Mouse (Mus musculus): ENCODE data around the gene Cabp4. TPM values are rescaled to one million over a fixed set of nuclear protein-coding genes. Genes with fewer than 3 reads are reported as not detected.

The Cabp4 gene
- polyA plus RNA-seq, 1 experiment from 2014 or later: 0.33 TPM

GRCm38 (mm10) chr19:4103294-4103693 is 40.5 kb downstream of the Cabp4 start:
- Histone ChIP-seq H3K9me3 (ENCODE audit: control insufficient read depth) (no peaks in the 10 kb centered on the region), H3K36me3 (ENCODE audit: control insufficient read depth, insufficient read depth) (peaks cover 25% of the 10 kb centered on the region), H3K27ac (ENCODE audit: low read depth, low read length) (no peak overlapping the region), H3K27me3 (replicated peaks; ENCODE audit: control insufficient read depth, insufficient read depth, low read length) (no peaks in the 10 kb centered on the region), H3K9ac (ENCODE audit: low read depth, low read length) (no peak overlapping the region), H3K4me2 (replicated peaks; ENCODE audit: low read depth) (no peak overlapping the region), H3K4me3 (ENCODE audit: low read depth, low read length) (no peak overlapping the region), H3K4me1 (replicated peaks; ENCODE audit: control insufficient read depth, insufficient read depth, low read length) (no peaks in the 10 kb centered on the region; the same call in 1 of the 2 replicates)
- TF ChIP-seq CTCF (IDR thresholded peaks at IDR 0.05; ENCODE audit: low read depth): no peak
- ATAC-seq: no peak
- 93% methylated on average over 18 of the region's 18 CpGs for WGBS

- Histone ChIP-seq H3K9ac (ENCODE audit: low read depth, low read length) (no peak overlapping the region), H3K4me1 (replicated peaks; ENCODE audit: control insufficient read depth, insufficient read depth, low read length) (no peaks in the 10 kb centered on the region; the same call in 1 of the 2 replicates), H3K4me2 (replicated peaks; ENCODE audit: low read depth) (no peak overlapping the region), H3K27me3 (replicated peaks; ENCODE audit: control insufficient read depth, insufficient read depth, low read length) (no peaks in the 10 kb centered on the region), H3K9me3 (ENCODE audit: control insufficient read depth) (no peaks in the 10 kb centered on the region), H3K4me3 (ENCODE audit: low read depth, low read length) (no peak overlapping the region), H3K36me3 (ENCODE audit: control insufficient read depth, insufficient read depth) (peaks cover 25% of the 10 kb centered on the region), H3K27ac (ENCODE audit: low read depth, low read length) (no peak overlapping the region)
- 95% methylated on average over 12 of the region's 12 CpGs for WGBS
- no peak for ATAC-seq
- TF ChIP-seq CTCF (IDR thresholded peaks at IDR 0.05; ENCODE audit: low read depth): no peak
These were observed 41.2 kb downstream of the Cabp4 start for GRCm38 (mm10) chr19:4102626-4103025.

- no peaks in the 10 kb centered on the region for H3K27me3 ChIP-seq (replicated peaks; ENCODE audit: control insufficient read depth, insufficient read depth, low read length)
- no peak overlapping the region for H3K27ac ChIP-seq (ENCODE audit: low read depth, low read length)
- ATAC-seq: no peak
- no peak overlapping the region for H3K9ac ChIP-seq (ENCODE audit: low read depth, low read length)
- 88% methylated on average over 2 of the region's 2 CpGs for WGBS
- H3K36me3 ChIP-seq (ENCODE audit: control insufficient read depth, insufficient read depth): peaks cover 25% of the 10 kb centered on the region
- no peak overlapping the region for H3K4me2 ChIP-seq (replicated peaks; ENCODE audit: low read depth)
- no peaks in the 10 kb centered on the region; the same call in 1 of the 2 replicates for H3K4me1 ChIP-seq (replicated peaks; ENCODE audit: control insufficient read depth, insufficient read depth, low read length)
- H3K4me3 ChIP-seq (ENCODE audit: low read depth, low read length): no peak overlapping the region
- TF ChIP-seq CTCF (IDR thresholded peaks at IDR 0.05; ENCODE audit: low read depth): no peak
- no peaks in the 10 kb centered on the region for H3K9me3 ChIP-seq (ENCODE audit: control insufficient read depth)
These were observed 41.8 kb downstream of the Cabp4 start for GRCm38 (mm10) chr19:4102049-4102448.

- no peak for ATAC-seq
- H3K9ac ChIP-seq (ENCODE audit: low read depth, low read length): no peak overlapping the region
- 86% methylated on average over 6 of the region's 6 CpGs for WGBS
- H3K9me3 ChIP-seq (ENCODE audit: control insufficient read depth): no peaks in the 10 kb centered on the region
- peak overlapping the region; percentile 93; the same call in 1 of the 2 replicates for H3K4me2 ChIP-seq (replicated peaks; ENCODE audit: low read depth)
- TF ChIP-seq CTCF (IDR thresholded peaks at IDR 0.05; ENCODE audit: low read depth): no peak
- no peak overlapping the region for H3K27ac ChIP-seq (ENCODE audit: low read depth, low read length)
- no peak overlapping the region for H3K4me3 ChIP-seq (ENCODE audit: low read depth, low read length)
- H3K4me1 ChIP-seq (replicated peaks; ENCODE audit: control insufficient read depth, insufficient read depth, low read length): peaks cover 2% of the 10 kb centered on the region; the same call in 1 of the 2 replicates
- peaks cover 21% of the 10 kb centered on the region for H3K36me3 ChIP-seq (ENCODE audit: control insufficient read depth, insufficient read depth)
- H3K27me3 ChIP-seq (replicated peaks; ENCODE audit: control insufficient read depth, insufficient read depth, low read length): no peaks in the 10 kb centered on the region
These were observed 42.4 kb downstream of the Cabp4 start for GRCm38 (mm10) chr19:4101466-4101865.

GRCm38 (mm10) chr19:4100718-4101261 is 43.0 kb downstream of the Cabp4 start:
- H3K9me3 ChIP-seq (ENCODE audit: control insufficient read depth): no peaks in the 10 kb centered on the region
- no peaks in the 10 kb centered on the region for H3K27me3 ChIP-seq (replicated peaks; ENCODE audit: control insufficient read depth, insufficient read depth, low read length)
- peaks cover 21% of the 10 kb centered on the region for H3K36me3 ChIP-seq (ENCODE audit: control insufficient read depth, insufficient read depth)
- no peak for ATAC-seq
- no peak overlapping the region for H3K27ac ChIP-seq (ENCODE audit: low read depth, low read length)
- H3K4me3 ChIP-seq (ENCODE audit: low read depth, low read length): peak overlapping the region; percentile 54
- H3K4me1 ChIP-seq (replicated peaks; ENCODE audit: control insufficient read depth, insufficient read depth, low read length): peaks cover 3% of the 10 kb centered on the region; the same call in 1 of the 2 replicates
- WGBS: 4% methylated on average over 52 of the region's 52 CpGs
- H3K4me2 ChIP-seq (replicated peaks; ENCODE audit: low read depth): peak overlapping the region; percentile 93
- no peak overlapping the region; the same call in 1 of the 2 replicates for H3K9ac ChIP-seq (ENCODE audit: low read depth, low read length)
- TF ChIP-seq CTCF (IDR thresholded peaks at IDR 0.05; ENCODE audit: low read depth): no peak

GRCm38 (mm10) chr19:4099837-4100717 is 43.8 kb downstream of the Cabp4 start, which contains the start of gene Pitpnm1:
Gene Pitpnm1 (plus strand): TSS chr19:4099998.
- no peaks in the 10 kb centered on the region for H3K27me3 ChIP-seq (replicated peaks; ENCODE audit: control insufficient read depth, insufficient read depth, low read length)
- H3K4me2 ChIP-seq (replicated peaks; ENCODE audit: low read depth): peak within 1 kb of the TSS; percentile 93
- H3K27ac ChIP-seq (ENCODE audit: low read depth, low read length): peak within 1 kb of the TSS; percentile 79
- peak within 1 kb of the TSS; percentile 54 for H3K4me3 ChIP-seq (ENCODE audit: low read depth, low read length)
- ATAC-seq: no peak
- WGBS: 1% methylated on average over 53 of the region's 53 CpGs
- peaks cover 3% of the 10 kb centered on the region; the same call in 1 of the 2 replicates for H3K4me1 ChIP-seq (replicated peaks; ENCODE audit: control insufficient read depth, insufficient read depth, low read length)
- peak within 1 kb of the TSS; percentile 69 for H3K9ac ChIP-seq (ENCODE audit: low read depth, low read length)
- no peak for TF ChIP-seq CTCF (IDR thresholded peaks at IDR 0.05; ENCODE audit: low read depth)
- H3K36me3 ChIP-seq (ENCODE audit: control insufficient read depth, insufficient read depth): peaks cover 14% of the 10 kb centered on the region; the same call in 1 of the 2 replicates
- H3K9me3 ChIP-seq (ENCODE audit: control insufficient read depth): no peaks in the 10 kb centered on the region
